Mouse (Mus musculus) myocyte (in vitro differentiated cells): Measurements from ENCODE around the gene Gm45716.

Source experiments
- E2F4 ChIP-seq: IDR thresholded peaks from one replicate; pipeline ENCODE4 v1.6.1; 2011; ENCODE audit warnings: mild to moderate bottlenecking, control low read depth, moderate library complexity; ENCODE audit not compliant: insufficient read depth
- MAX ChIP-seq: IDR thresholded peaks from one replicate; pipeline ENCODE4 v1.6.1; 2011; ENCODE audit warnings: low read depth, mild to moderate bottlenecking, control low read depth
- MYOG ChIP-seq, 3 experiments: IDR thresholded peaks; one replicate each; pipeline ENCODE4 v1.6.1; 2011; ENCODE audit warnings: control low read depth in 2 of 3, low read depth in 2 of 3, mild to moderate bottlenecking in 2 of 3; ENCODE audit not compliant: insufficient read length in 2 of 3, control insufficient read depth in 1 of 3, insufficient read depth in 1 of 3
- POLR2A ChIP-seq: IDR thresholded peaks from one replicate; pipeline ENCODE4 v1.6.1; 2011; ENCODE audit warnings: low read depth, mild to moderate bottlenecking, control low read depth, moderate library complexity; ENCODE audit not compliant: insufficient read length
- REST ChIP-seq: IDR thresholded peaks from one replicate; pipeline ENCODE4 v1.6.1; 2011; ENCODE audit warnings: mild to moderate bottlenecking, control low read depth, moderate library complexity; ENCODE audit not compliant: insufficient read depth, insufficient read length
- SRF ChIP-seq: IDR thresholded peaks from one replicate; pipeline ENCODE4 v1.6.1; 2011; ENCODE audit warnings: low read depth; ENCODE audit not compliant: control insufficient read depth, insufficient read length
- TCF12 ChIP-seq: IDR thresholded peaks from one replicate; pipeline ENCODE4 v1.6.1; 2011; ENCODE audit warnings: mild to moderate bottlenecking, control low read depth; ENCODE audit not compliant: poor library complexity, insufficient read depth, severe bottlenecking
- TCF3 ChIP-seq: IDR thresholded peaks from one replicate; pipeline ENCODE4 v1.6.1; 2011; ENCODE audit warnings: low read depth, control low read depth; ENCODE audit not compliant: insufficient read length

DNA sequence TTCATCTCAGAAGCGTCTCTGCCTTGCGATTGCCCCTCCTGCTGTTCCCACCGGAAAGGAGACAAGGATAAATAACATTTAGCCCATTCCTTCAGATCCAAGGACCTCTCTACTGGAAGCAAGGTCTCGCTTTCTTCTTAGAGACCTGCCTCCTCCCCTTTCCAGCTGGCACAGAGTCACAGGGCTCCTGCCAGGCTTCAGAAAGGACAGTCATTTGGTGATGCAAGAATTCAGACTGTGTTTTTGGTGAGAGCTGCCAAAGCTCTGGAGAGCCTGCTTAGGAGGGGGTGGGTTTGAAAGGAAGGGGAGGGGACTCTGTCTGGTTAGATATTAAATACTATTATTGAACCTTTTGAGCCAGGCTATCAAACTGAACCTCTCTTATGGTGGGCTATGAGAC lies 45.1 kb upstream of the Gm45716 start:
- no peak for TF ChIP-seq SRF
- no peak for TF ChIP-seq POLR2A
- no peak for TF ChIP-seq TCF3
- no peak for TF ChIP-seq E2F4
- no peak for TF ChIP-seq MYOG (IDR thresholded peaks at IDR 0.05; ENCODE audit: control insufficient read depth in 1 of 3, insufficient read depth in 1 of 3, insufficient read length in 2 of 3, low read depth in 2 of 3)
- no peak for TF ChIP-seq MAX
- TF ChIP-seq TCF12 = no peak
- no peak for TF ChIP-seq REST
